Mouse (Mus musculus) heart, adult 2 months (tissue): ENCODE measurements around the gene Dctpp1. TPM values are rescaled to one million over a fixed set of nuclear protein-coding genes. Genes with fewer than 3 reads are reported as not detected.

Experiments used
- DNase-seq, 2 experiments: peaks; one replicate each; pipeline ENCODE4 v3.0.0; 2021
- H3K27ac ChIP-seq: fragments of 200-600 bp; 2 replicates; pipeline ENCODE4 v1.8.1; 2022
- H3K27me3 ChIP-seq: fragments of 200-500 bp; 2 replicates; pipeline ENCODE4 v1.6.1; 2012; ENCODE audit warnings: mild to moderate bottlenecking, low read length, inconsistent platforms, mixed read lengths; ENCODE audit not compliant: control insufficient read depth, insufficient read depth
- H3K36me3 ChIP-seq: fragments of 200-500 bp; 2 replicates; pipeline ENCODE4 v1.6.1; 2012; ENCODE audit warnings: low read length, inconsistent platforms; ENCODE audit not compliant: control insufficient read depth, insufficient read depth
- H3K4me1 ChIP-seq: fragments of 200-500 bp; 2 replicates; pipeline ENCODE4 v1.6.1; 2011; ENCODE audit warnings: low read length; ENCODE audit not compliant: control insufficient read depth, insufficient read depth
- H3K4me3 ChIP-seq: fragments of 200-600 bp; 2 replicates; pipeline ENCODE4 v1.8.1; 2022
- H3K79me2 ChIP-seq: fragments of 200-500 bp; replicated peaks from 2 replicates; pipeline ENCODE4 v1.6.1; 2012; ENCODE audit warnings: mild to moderate bottlenecking, inconsistent platforms, low read length, moderate library complexity, mixed read lengths; ENCODE audit not compliant: control insufficient read depth, insufficient read depth
- H3K9ac ChIP-seq: fragments of 200-500 bp; 2 replicates; pipeline ENCODE4 v1.6.1; 2012; ENCODE audit warnings: low read depth, mild to moderate bottlenecking, control low read depth, inconsistent platforms, low read length, mixed read lengths
- CTCF ChIP-seq: fragments of 200-600 bp; IDR thresholded peaks from 2 replicates; pipeline ENCODE4 v1.8.1; 2022; ENCODE audit warnings: antibody characterized with exemption, mild to moderate bottlenecking, moderate library complexity
- EP300 ChIP-seq: fragments of 200-500 bp; IDR thresholded peaks from 2 replicates; pipeline ENCODE4 v1.6.1; 2011; ENCODE audit warnings: low read depth, low read length, control low read depth; ENCODE audit not compliant: insufficient read depth
- POLR2A ChIP-seq: fragments of 200-500 bp; IDR thresholded peaks from 2 replicates; pipeline ENCODE4 v1.6.1; 2011; ENCODE audit warnings: mild to moderate bottlenecking, low read depth, low read length, control low read depth; ENCODE audit not compliant: insufficient read depth
- WGBS: fragments of 180-500 bp; shearing (Covaris S2); methylation state at CpG from one replicate; pipeline ENCODE4 v1.1.7; 2018; 5-methylcytosine and 5-hydroxymethylcytosine counted together
- intact Hi-C: fragments of 180-260 bp; cut with DNase I; formaldehyde crosslinking; loops from one replicate; pipeline ENCODE4 v1.15.1; 2025
- polyA plus RNA-seq: library from polyadenylated mRNA; depleted of rRNA; stranded (reverse); fragments of >200 nt; gene quantifications from 2 replicates; pipeline ENCODE4 v1.2.3, GENCODE M21; 2012
- total RNA-seq, 2 experiments: library from RNA; stranded (reverse); gene quantifications; 2 replicates each; pipeline ENCODE4 v1.2.3; 2021

Gene Dctpp1
- total and polyA plus RNA-seq, 3 experiments = 38.7 to 46.6 (median 44.6) TPM

GRCm38 (mm10) chr7:127282190-127282589 lies 21.7 kb upstream of the Dctpp1 start:
- Histone ChIP-seq H3K27ac (no peak overlapping the region), H3K4me3 (no peak overlapping the region), H3K9ac (no peak overlapping the region), H3K36me3 (no peaks in the 10 kb centered on the region), H3K4me1 (no peaks in the 10 kb centered on the region; the same call in 1 of the 2 replicates), H3K79me2 (no peaks in the 10 kb centered on the region), H3K27me3 (no peaks in the 10 kb centered on the region)
- no peak for DNase-seq
- intact Hi-C loops = no loop called here
- 38% methylated on average over 2 of the region's 2 CpGs for WGBS
- TF ChIP-seq EP300 = no peak
- TF ChIP-seq CTCF = no peak
- no peak for TF ChIP-seq POLR2A

- H3K27ac ChIP-seq = no peak overlapping the region
- no peaks in the 10 kb centered on the region for H3K79me2 ChIP-seq
- TF ChIP-seq CTCF (no peak), EP300 (no peak), POLR2A (no peak)
- DNase-seq = no peak
- H3K9ac ChIP-seq = no peak overlapping the region
- no peak overlapping the region for H3K4me3 ChIP-seq
- H3K36me3 ChIP-seq = no peaks in the 10 kb centered on the region
- H3K4me1 ChIP-seq = no peaks in the 10 kb centered on the region; the same call in 1 of the 2 replicates
- intact Hi-C loops = no loop called here
- H3K27me3 ChIP-seq = no peaks in the 10 kb centered on the region
- WGBS = 35% methylated on average over 4 of the region's 4 CpGs
Measured at GRCm38 (mm10) chr7:127281114-127281513, 20.6 kb upstream of the Dctpp1 start.

- intact Hi-C loops = no loop called here
- no peak overlapping the region for H3K4me3 ChIP-seq
- no peak for DNase-seq
- H3K9ac ChIP-seq = no peak overlapping the region
- H3K27ac ChIP-seq = no peak overlapping the region
- no peak for TF ChIP-seq POLR2A
- no peak for TF ChIP-seq EP300
- TF ChIP-seq CTCF = no peak
- no peaks in the 10 kb centered on the region for H3K27me3 ChIP-seq
- no peaks in the 10 kb centered on the region; the same call in 1 of the 2 replicates for H3K4me1 ChIP-seq
- WGBS = 48% methylated on average over 3 of the region's 3 CpGs
- H3K36me3 ChIP-seq = no peaks in the 10 kb centered on the region
- H3K79me2 ChIP-seq = no peaks in the 10 kb centered on the region
Measured at GRCm38 (mm10) chr7:127280092-127280491, 19.6 kb upstream of the Dctpp1 start.

- Histone ChIP-seq H3K27ac (no peak overlapping the region), H3K4me1 (no peaks in the 10 kb centered on the region; the same call in 1 of the 2 replicates), H3K36me3 (no peaks in the 10 kb centered on the region), H3K79me2 (no peaks in the 10 kb centered on the region), H3K9ac (no peak overlapping the region), H3K27me3 (no peaks in the 10 kb centered on the region), H3K4me3 (no peak overlapping the region)
- 35% methylated on average over 8 of the region's 8 CpGs for WGBS
- intact Hi-C loops = no loop called here
- no peak for TF ChIP-seq POLR2A
- TF ChIP-seq EP300 = no peak
- peak; percentile 55 for TF ChIP-seq CTCF
- DNase-seq = no peak
Measured at GRCm38 (mm10) chr7:127278311-127278710, 17.8 kb upstream of the Dctpp1 start.

GRCm38 (mm10) chr7:127276519-127276961 lies 16.0 kb upstream of the Dctpp1 start:
- no peak overlapping the region for H3K27ac ChIP-seq
- H3K4me3 ChIP-seq = no peak overlapping the region
- H3K36me3 ChIP-seq = peaks cover under 1% of the 10 kb centered on the region; the same call in 1 of the 2 replicates
- no peaks in the 10 kb centered on the region for H3K79me2 ChIP-seq
- no peak for TF ChIP-seq EP300
- no peak for TF ChIP-seq POLR2A
- no peak for TF ChIP-seq CTCF
- no peak overlapping the region for H3K9ac ChIP-seq
- DNase-seq = no peak
- 71% methylated on average over 5 of the region's 5 CpGs for WGBS
- intact Hi-C loops = no loop called here
- peaks cover 5% of the 10 kb centered on the region for H3K4me1 ChIP-seq
- H3K27me3 ChIP-seq = no peaks in the 10 kb centered on the region

GRCm38 (mm10) chr7:127273925-127274789 lies 13.6 kb upstream of the Dctpp1 start, which contains the start of gene Sephs2:
Gene Sephs2 (minus strand): TSS chr7:127274055.
- intact Hi-C loops = loop anchor here (2.0 kb wide), 1 partner anchor 13 kb away; the partner anchor contains the start of gene Dctpp1
- DNase-seq = peak; percentile 95 to 96

More at GRCm38 (mm10) chr7:127273925-127274789, 13.6 kb upstream of the Dctpp1 start, which contains the start of gene Sephs2:
- Histone ChIP-seq H3K4me3 (peak within 1 kb of the TSS; percentile 82), H3K27ac (peak within 1 kb of the TSS; percentile 92), H3K36me3 (peaks cover 5% of the 10 kb centered on the region; the same call in 1 of the 2 replicates), H3K79me2 (no peaks in the 10 kb centered on the region), H3K9ac (peak within 1 kb of the TSS; percentile 98), H3K27me3 (no peaks in the 10 kb centered on the region), H3K4me1 (peaks cover 5% of the 10 kb centered on the region)
- TF ChIP-seq CTCF (no peak), POLR2A (peak; percentile 98), EP300 (0 out of 2 replicates have a peak, but pooled peaks have one; percentile 54)
- WGBS = 2% methylated on average over 39 of the region's 39 CpGs
